Mouse (Mus musculus) CH12.LX (cell line): ENCODE results near the gene Gse1. TPM values are rescaled to one million over a fixed set of nuclear protein-coding genes. Genes with fewer than 3 reads are reported as not detected.

ENCODE experiments used
- DNase-seq: peaks from one replicate; pipeline ENCODE4 v3.0.0-alpha.2; 2013; ENCODE audit errors: extremely low read depth
- H3K27ac ChIP-seq: 2 replicates; pipeline ENCODE4 v1.5.1; 2012; ENCODE audit warnings: low read depth, mild to moderate bottlenecking, control low read depth, moderate library complexity; ENCODE audit not compliant: insufficient read depth
- H3K27me3 ChIP-seq: replicated peaks from 2 replicates; pipeline ENCODE3; 2012; ENCODE audit warnings: inconsistent platforms
- H3K36me3 ChIP-seq, 2 experiments: replicated peaks in 1 of 2; 2 replicates each; pipeline versions ENCODE3 to v1.6.1; 2012; ENCODE audit warnings: inconsistent platforms in 1 of 2, low read length in 1 of 2, mild to moderate bottlenecking in 1 of 2, mixed read lengths in 1 of 2, moderate library complexity in 1 of 2; ENCODE audit not compliant: control insufficient read depth in 1 of 2, insufficient read depth in 1 of 2
- H3K4me1 ChIP-seq, 2 experiments: 2 replicates each; pipeline ENCODE4 v1.6.1; 2012; ENCODE audit warnings: inconsistent platforms in 1 of 2, moderate library complexity in 1 of 2; ENCODE audit not compliant: insufficient read depth in 2 of 2, control insufficient read depth in 1 of 2
- H3K4me2 ChIP-seq: 2 replicates; pipeline ENCODE4 v1.6.1; 2012; ENCODE audit warnings: low read depth, mild to moderate bottlenecking, control low read depth; ENCODE audit not compliant: poor library complexity, insufficient read depth, severe bottlenecking
- H3K4me3 ChIP-seq, 3 experiments: fragments of 150-350 bp in 1 of 3; sonication (generic) in 1 of 3; replicated peaks in 1 of 3; 2 replicates each; pipeline versions ENCODE3 to v1.5.1; 2011 to 2012; ENCODE audit warnings: low read depth in 2 of 3, low read length in 2 of 3, mild to moderate bottlenecking in 2 of 3, moderate library complexity in 2 of 3, control low read depth in 1 of 3, improper control_type of control experiment in 1 of 3, inconsistent platforms in 1 of 3, mixed read lengths in 1 of 3; ENCODE audit not compliant: poor library complexity in 1 of 3
- H3K79me2 ChIP-seq: replicated peaks from 2 replicates; pipeline ENCODE4 v1.6.1; 2012; ENCODE audit warnings: mild to moderate bottlenecking, moderate library complexity; ENCODE audit not compliant: control insufficient read depth, poor library complexity, insufficient read depth, severe bottlenecking; ENCODE audit errors: extremely low read depth
- H3K9ac ChIP-seq: 2 replicates; pipeline ENCODE4 v1.6.1; 2012; ENCODE audit warnings: low read depth, mild to moderate bottlenecking, control low read depth, moderate library complexity; ENCODE audit not compliant: insufficient read depth
- H3K9me3 ChIP-seq: replicated peaks from 2 replicates; pipeline ENCODE3; 2012; ENCODE audit warnings: low read length, inconsistent platforms, mixed read lengths
- BHLHE40 ChIP-seq: IDR thresholded peaks from 2 replicates; pipeline ENCODE4 v1.6.1; 2011; ENCODE audit warnings: mild to moderate bottlenecking, low read depth, low read length, improper control_type of control experiment
- CHD1 ChIP-seq: IDR thresholded peaks from 2 replicates; pipeline ENCODE4 v1.6.1; 2012; ENCODE audit warnings: low read depth, low read length, improper control_type of control experiment, inconsistent platforms
- CTCF ChIP-seq, 2 experiments: IDR thresholded peaks in 1 of 2; conservative IDR thresholded peaks in 1 of 2; 2 replicates each; pipeline ENCODE4 v1.5.1; 2011 to 2012; ENCODE audit warnings: low read depth in 2 of 2, low read length in 2 of 2, improper control_type of control experiment in 1 of 2, inconsistent platforms in 1 of 2, mild to moderate bottlenecking in 1 of 2, moderate library complexity in 1 of 2
- HCFC1 ChIP-seq: IDR thresholded peaks from 2 replicates; pipeline ENCODE4 v1.6.1; 2012; ENCODE audit warnings: low read depth, mild to moderate bottlenecking, inconsistent platforms, low read length, improper control_type of control experiment
- MAFK ChIP-seq: IDR thresholded peaks from 2 replicates; pipeline ENCODE4 v1.6.1; 2011; ENCODE audit warnings: low read length, improper control_type of control experiment; ENCODE audit not compliant: insufficient replicate concordance
- MAZ ChIP-seq: IDR thresholded peaks from 2 replicates; pipeline ENCODE4 v1.6.1; 2012; ENCODE audit warnings: low read depth, mild to moderate bottlenecking, inconsistent platforms, low read length, improper control_type of control experiment, moderate library complexity
- MEF2A ChIP-seq: IDR thresholded peaks from 2 replicates; pipeline ENCODE4 v1.6.1; 2014; ENCODE audit warnings: low read depth, mild to moderate bottlenecking, inconsistent platforms, low read length, improper control_type of control experiment, borderline replicate concordance
- MYC ChIP-seq: IDR thresholded peaks from 2 replicates; pipeline ENCODE4 v1.6.1; 2011; ENCODE audit warnings: low read depth, mild to moderate bottlenecking, improper control_type of control experiment, low read length
- NELFE ChIP-seq: IDR thresholded peaks from 2 replicates; pipeline ENCODE4 v1.6.1; 2011; ENCODE audit warnings: low read depth, low read length, improper control_type of control experiment
- NRF1 ChIP-seq: IDR thresholded peaks from 2 replicates; pipeline ENCODE4 v1.6.1; 2014; ENCODE audit warnings: low read depth, mild to moderate bottlenecking, inconsistent platforms, low read length, improper control_type of control experiment, moderate library complexity
- POLR2A ChIP-seq: IDR thresholded peaks from 2 replicates; pipeline ENCODE4 v1.6.1; 2011; ENCODE audit warnings: low read depth, mild to moderate bottlenecking, improper control_type of control experiment, low read length
- POLR2AphosphoS2 ChIP-seq: IDR thresholded peaks from 2 replicates; pipeline ENCODE4 v1.6.1; 2011; ENCODE audit warnings: low read depth, low read length, improper control_type of control experiment
- RAD21 ChIP-seq: IDR thresholded peaks from 2 replicates; pipeline ENCODE4 v1.6.1; 2011; ENCODE audit warnings: low read depth, mild to moderate bottlenecking, low read length, improper control_type of control experiment, moderate library complexity
- SMC3 ChIP-seq: IDR thresholded peaks from 2 replicates; pipeline ENCODE4 v1.6.1; 2011; ENCODE audit warnings: low read depth, low read length, improper control_type of control experiment
- USF1 ChIP-seq: IDR thresholded peaks from 2 replicates; pipeline ENCODE4 v1.6.1; 2014; ENCODE audit warnings: low read depth, mild to moderate bottlenecking, inconsistent platforms, low read length, improper control_type of control experiment
- USF2 ChIP-seq: conservative IDR thresholded peaks from 2 replicates; pipeline ENCODE4 v1.6.1; 2011; ENCODE audit warnings: low read depth, low read length, improper control_type of control experiment
- ZC3H11A ChIP-seq: IDR thresholded peaks from 2 replicates; pipeline ENCODE4 v1.6.1; 2012; ENCODE audit warnings: low read depth, mild to moderate bottlenecking, inconsistent platforms, low read length, improper control_type of control experiment
- ZKSCAN1 ChIP-seq: IDR thresholded peaks from 2 replicates; pipeline ENCODE4 v1.6.1; 2012; ENCODE audit warnings: low read depth, inconsistent platforms, low read length, improper control_type of control experiment, borderline replicate concordance
- ZNF384 ChIP-seq: IDR thresholded peaks from 2 replicates; pipeline ENCODE4 v1.6.1; 2012; ENCODE audit warnings: low read depth, low read length, improper control_type of control experiment, inconsistent platforms
- dilution Hi-C: fragments of 300-500 bp; cut with MboI; formaldehyde crosslinking; loops from 2 replicates; pipeline ENCODE4 v1.14.3; 2020; ENCODE audit warnings: low sequenced_read_pairs; ENCODE audit not compliant: extremely low pct_unique_long_range_greater_than_20kb, extremely low pct_ligation_motif_present
- in situ Hi-C: fragments of 300-500 bp; cut with MboI; formaldehyde crosslinking; loops from 3 replicates; pipeline ENCODE4 v1.14.3; 2019; ENCODE audit warnings: low sequenced_read_pairs, low pct_ligation_motif_present, low pct_unique_long_range_greater_than_20kb, mixed read lengths
- polyA plus RNA-seq: library from polyadenylated mRNA; unstranded; fragments of >175 nt; gene quantifications from 2 replicates; pipeline ENCODE4 v1.2.1, GENCODE M21; 2012; ENCODE audit warnings: low read depth; ENCODE audit not compliant: insufficient read length
- total RNA-seq, 2 experiments: library from RNA; depleted of rRNA; stranded (reverse); fragments of 300-350 nt in 1 of 2; fragments of >200 nt in 1 of 2; gene quantifications; 2 replicates each; pipeline ENCODE4 v1.2.3; 2012 to 2014

Gene Gse1
- total and polyA plus RNA-seq, 3 experiments, result 1.3 to 9.8 (median 8.5) TPM

GRCm38 (mm10) chr8:120580336-120581000 lies 352.2 kb downstream of the Gse1 start:
- in situ Hi-C loops, result no loop called here
- no peak overlapping the region for H3K9ac ChIP-seq
- H3K27ac ChIP-seq, result no peak overlapping the region
- no peaks in the 10 kb centered on the region for H3K79me2 ChIP-seq
- DNase-seq, result no peak
- no peaks in the 10 kb centered on the region for H3K27me3 ChIP-seq
- H3K4me1 ChIP-seq, result no peaks in the 10 kb centered on the region
- dilution Hi-C loops, result no loop called here
- peaks cover 82 to 93% of the 10 kb centered on the region in 2 experiments for H3K36me3 ChIP-seq
- H3K4me2 ChIP-seq, result no peak overlapping the region
- TF ChIP-seq POLR2AphosphoS2, result 0 out of 2 replicates have a peak, but pooled peaks have one; percentile 59
- no peak for TF ChIP-seq ZKSCAN1
- TF ChIP-seq ZNF384, result no peak
- TF ChIP-seq USF2, result no peak
- TF ChIP-seq MEF2A, result no peak
- no peak for TF ChIP-seq USF1
- H3K9me3 ChIP-seq, result no peaks in the 10 kb centered on the region
- no peak overlapping the region for H3K4me3 ChIP-seq

DNA sequence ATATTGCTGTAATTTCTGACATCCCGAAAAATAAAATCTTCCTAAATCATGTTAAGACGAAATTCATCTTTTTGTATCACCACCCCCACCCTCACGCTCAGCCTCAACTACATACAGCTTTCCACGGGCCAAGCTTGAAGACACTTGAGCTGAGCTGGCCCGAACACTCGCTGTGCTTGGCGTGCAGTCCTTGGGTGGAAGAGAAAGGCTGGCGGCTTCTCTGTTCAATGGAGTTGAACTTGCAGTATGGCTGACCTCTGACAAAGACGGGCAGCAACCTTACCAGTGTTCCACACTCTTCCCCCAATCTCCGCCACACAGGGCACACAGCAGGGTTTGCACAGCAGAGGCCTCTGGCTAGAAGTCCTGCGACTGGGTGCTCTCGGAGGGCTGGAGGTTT lies 353.1 kb downstream of the Gse1 start:
- Histone ChIP-seq H3K27ac (no peak overlapping the region), H3K27me3 (no peaks in the 10 kb centered on the region), H3K9me3 (no peaks in the 10 kb centered on the region), H3K4me2 (no peak overlapping the region), H3K9ac (no peak overlapping the region), H3K4me3 (no peak overlapping the region), H3K79me2 (no peaks in the 10 kb centered on the region), H3K4me1 (no peaks in the 10 kb centered on the region), H3K36me3 (peaks cover 80 to 92% of the 10 kb centered on the region in 2 experiments)
- TF ChIP-seq HCFC1 (no peak), ZKSCAN1 (no peak), USF1 (no peak), CHD1 (no peak), MEF2A (no peak), POLR2A (no peak), MYC (no peak), NRF1 (no peak), SMC3 (no peak), ZC3H11A (no peak), BHLHE40 (no peak), NELFE (no peak), CTCF (conservative IDR thresholded peaks at IDR 0.05 in 1 of 2, IDR thresholded peaks at IDR 0.05 in 1 of 2; ENCODE audit: low read depth in 2 of 2, low read length in 2 of 2) (no peak), MAFK (no peak), RAD21 (no peak), MAZ (no peak)
- DNase-seq, result no peak
- in situ Hi-C loops (no loop called here), dilution Hi-C loops (no loop called here)
